Mouse (Mus musculus) adrenal gland, adult 18-20 months (tissue): ENCODE measurements around the gene Hs3st2. TPM values are rescaled to one million over a fixed set of nuclear protein-coding genes. Genes with fewer than 3 reads are reported as not detected.

Experiments
- DNase-seq, 2 experiments: peaks; one replicate each; pipeline ENCODE4 v3.0.0; 2021 to 2022; ENCODE audit warnings: low spot score in 2 of 2
- total RNA-seq, 2 experiments: library from RNA; stranded (reverse); gene quantifications; 1 replicate in 1 of 2; 2 replicates in 1 of 2; pipeline ENCODE4 v1.2.3; 2021

Hs3st2 gene
- total RNA-seq, 2 experiments from 2014 or later = 4.2 to 5.4 TPM

DNA sequence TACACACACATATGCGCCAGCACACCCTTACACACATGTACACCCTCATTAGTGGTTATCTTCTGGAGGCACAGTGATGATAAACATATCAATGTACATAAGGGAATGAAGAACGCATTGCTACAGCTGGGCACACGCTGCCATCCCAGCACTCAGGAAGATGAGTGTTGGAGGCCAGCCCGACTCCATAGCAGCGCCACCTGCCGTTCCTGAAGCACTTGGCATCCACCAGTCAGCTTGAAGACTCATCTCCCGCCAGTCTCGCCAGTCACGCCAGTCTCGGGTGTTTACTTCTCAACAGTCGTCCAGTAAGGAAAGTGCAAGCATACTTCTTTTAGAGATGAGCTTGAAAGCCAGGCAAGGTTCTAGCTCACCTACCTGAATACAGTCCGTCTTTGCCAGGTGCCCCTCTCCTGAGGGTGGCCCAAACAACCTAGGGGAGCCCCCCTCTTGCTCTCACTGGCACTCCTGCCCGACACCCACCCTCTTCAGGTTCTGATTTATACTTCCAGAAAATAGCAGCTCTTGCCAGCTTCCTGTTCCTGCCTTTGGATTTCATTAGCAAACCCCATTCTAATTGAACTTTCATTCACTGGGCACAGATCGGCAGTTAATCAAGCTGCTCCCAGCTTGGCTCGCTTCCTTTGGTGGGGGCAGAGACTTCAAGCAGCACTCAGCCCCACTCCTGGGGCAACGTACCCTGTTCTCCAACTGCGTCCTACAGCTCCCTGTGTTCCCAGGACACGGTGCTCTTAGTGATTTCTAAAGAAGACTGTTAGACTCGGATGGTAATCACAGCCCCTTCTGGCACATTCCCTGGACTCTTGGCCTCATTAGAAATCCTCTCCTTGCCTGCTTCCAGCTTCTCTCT is 148.0 kb downstream of the Hs3st2 start:
- peak; percentile 10 to 34 for DNase-seq

GRCm38 (mm10) chr7:121542458-121542857 is 150.8 kb downstream of the Hs3st2 start:
- DNase-seq = no peak

DNA sequence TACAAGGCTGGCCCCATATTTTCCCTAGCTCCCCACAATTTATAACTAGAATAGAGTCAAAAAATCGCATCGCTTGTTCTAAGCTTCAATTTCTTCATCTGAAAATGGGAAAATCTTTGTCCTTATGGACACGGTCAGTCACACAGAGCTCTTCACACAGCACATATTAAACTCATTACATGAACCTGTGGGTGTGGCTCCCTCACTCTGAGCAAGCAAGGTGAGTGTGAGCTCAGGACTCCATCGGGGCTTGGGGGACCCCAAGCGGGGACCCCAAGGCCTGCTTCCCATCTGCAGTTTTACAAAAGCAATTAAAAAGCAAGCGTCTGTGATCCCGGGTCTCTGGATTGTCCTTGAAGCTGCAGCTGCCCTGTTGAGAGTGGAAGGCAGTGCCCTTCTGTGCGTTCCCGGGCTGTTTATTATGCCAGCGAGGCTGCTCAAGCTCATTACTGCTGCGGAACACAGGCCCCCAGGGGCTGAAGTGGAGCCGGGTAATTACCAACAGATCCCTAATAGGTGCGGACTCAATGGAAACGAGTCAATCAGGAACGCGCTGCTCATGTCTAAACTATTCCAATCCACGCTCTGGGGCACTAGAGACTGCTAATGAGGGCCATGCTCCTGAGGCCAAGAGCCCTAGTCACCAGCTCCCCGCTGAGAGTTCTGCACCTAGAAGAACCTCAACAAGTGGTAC is 157.8 kb downstream of the Hs3st2 start:
- no peak for DNase-seq
